Mouse (Mus musculus) CH12F3 (cell line): ENCODE data around the gene Bcan.

ENCODE experiments used
- in situ Hi-C: fragments of 300-500 bp; cut with MboI; formaldehyde crosslinking; loops from 2 replicates; pipeline ENCODE4 v1.14.3; 2020; ENCODE audit warnings: low sequenced_read_pairs

The Bcan gene

DNA sequence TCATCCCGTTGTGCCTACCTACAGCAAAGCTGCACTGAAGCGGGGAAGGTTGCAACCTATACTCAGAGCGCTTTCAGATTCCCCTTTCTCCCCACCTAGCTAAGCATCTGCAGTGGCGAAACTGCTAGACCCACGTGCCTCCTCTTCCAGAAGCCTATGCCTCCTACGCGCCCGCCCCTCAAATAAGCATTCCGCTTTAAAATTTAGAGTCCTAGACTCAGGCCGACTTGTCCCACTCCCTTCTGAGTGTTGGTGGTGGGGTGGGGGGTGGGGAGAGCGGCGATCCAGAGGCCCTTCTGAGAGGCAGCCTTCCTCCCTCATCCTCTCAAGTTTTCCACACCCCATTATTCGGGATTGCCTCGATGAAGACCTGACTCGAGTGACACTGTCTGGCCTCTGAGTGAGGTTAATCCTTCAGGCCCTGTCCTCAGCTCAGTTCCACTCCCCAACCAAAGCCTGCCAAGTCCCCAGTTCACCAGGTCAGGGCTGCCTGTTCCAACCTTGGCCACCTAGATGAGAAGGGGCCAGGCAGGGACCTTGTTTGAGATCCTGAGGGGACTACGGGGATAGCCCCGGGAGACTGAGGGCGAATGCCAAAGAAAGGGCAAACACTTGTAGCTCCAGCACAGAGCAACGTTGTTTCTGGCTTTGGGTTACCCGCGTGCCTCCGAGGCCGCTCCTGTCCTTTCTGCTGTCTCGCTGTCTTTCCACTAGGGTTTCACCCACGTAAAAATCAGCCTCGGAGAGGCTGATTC lies 52.8 kb downstream of the Bcan start:
- in situ Hi-C loops, result no loop called here

GRCm38 (mm10) chr3:87946541-87946860 lies 53.5 kb downstream of the Bcan start:
- in situ Hi-C loops, result no loop called here

DNA sequence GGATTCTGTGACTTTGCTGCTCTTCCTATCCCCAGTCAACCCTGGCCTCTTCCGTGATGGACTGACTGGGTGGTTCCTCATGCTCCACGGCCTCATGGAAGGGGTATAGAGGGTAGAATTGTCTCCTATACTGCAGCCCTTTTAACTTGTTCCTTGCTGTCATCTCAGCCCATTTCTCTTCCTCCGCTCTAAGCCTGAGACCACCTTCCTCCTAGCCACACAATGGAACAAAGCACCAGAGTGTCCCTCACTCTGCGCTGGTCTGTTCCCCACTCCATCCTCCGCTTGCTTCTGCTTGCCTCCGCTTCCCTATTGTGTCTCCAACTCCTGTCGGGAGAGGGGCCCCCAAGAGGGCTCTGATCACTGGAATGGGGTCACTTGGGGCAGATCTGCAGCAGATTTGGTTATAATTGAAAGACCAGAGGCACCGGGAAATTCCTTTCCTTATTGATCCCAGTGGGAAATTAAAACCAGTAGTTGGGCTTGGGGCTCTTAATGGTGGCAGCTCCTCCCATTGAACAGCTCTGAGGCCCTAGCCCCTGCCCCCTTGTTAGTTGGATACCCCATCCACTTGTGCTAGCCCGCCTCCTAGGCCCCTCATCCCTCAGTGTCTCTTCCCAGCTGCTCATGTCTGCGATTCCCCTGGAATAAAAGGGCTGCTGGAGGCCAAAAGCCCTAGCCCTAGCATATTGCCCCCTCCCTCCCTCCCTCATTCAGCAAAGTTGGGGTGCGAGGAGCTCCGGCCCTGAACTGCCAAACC lies 54.1 kb downstream of the Bcan start:
- in situ Hi-C loops, result no loop called here

- in situ Hi-C loops, result no loop called here
Observed at GRCm38 (mm10) chr3:87944838-87945600, 55.0 kb downstream of the Bcan start.

DNA sequence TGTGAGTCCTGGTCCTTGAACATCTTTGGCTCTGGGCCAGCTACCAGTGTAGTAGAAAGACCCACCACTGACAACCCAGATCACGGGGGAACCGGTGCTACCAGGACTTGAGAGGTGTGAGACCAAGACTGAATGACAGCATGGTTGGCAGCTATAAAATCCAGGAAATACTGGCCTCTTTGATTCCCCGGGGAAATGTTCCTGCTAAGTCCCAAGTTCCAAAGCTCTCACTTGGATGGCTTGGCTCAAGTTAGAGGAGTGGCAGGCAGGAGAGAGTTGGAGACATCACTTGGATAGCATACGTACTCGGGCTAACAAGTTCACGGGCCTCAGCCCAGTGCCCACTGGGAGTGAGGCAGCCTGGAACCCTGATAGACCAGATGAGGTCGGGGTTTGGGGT lies 56.4 kb downstream of the Bcan start:
- in situ Hi-C loops, result no loop called here

DNA sequence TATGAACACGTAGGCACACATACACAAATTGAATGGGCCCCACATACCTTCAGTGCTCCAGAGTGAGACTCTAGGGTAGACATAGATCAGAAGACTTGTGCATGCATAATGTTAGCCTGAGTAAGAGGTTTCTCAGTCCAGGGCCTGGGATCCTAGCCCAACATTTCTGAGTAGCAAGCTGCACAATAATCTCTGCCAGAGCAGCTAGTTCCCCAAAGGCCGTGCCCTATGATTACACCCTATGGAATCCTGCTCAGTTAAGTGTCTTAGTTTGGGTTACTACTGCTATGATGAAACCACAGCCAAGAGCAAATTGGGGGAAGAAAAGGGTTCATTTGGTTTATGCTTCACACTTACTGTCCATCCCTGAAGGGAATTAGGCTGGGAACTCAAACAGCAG lies 57.6 kb downstream of the Bcan start:
- in situ Hi-C loops, result no loop called here

DNA sequence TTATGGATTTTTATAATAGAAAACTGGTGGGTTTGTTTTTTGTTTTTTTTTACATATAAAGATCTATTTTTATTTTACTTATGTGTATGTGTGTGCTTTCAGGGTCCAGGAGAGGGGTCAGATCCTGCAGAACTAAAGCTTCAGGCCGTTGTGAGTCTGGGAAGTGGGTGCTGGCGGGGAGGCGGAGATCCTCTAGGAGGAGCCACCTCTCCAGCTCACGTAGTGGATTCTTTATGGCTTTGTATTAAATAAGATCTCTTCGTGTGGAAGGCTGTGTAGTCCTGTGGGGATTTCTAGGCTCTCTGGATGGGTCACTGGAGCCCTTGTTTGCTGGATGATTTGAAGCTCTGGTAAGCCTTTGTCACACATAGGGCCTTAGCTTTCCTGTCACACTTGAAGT lies 59.4 kb downstream of the Bcan start:
- in situ Hi-C loops, result no loop called here
